Mouse (Mus musculus): ENCODE measurements at regions not wholly inside any gene's neighbourhood (a gene's known extent, or its start where the extent isn't known, plus 50 kb on each side); places are given as distances from the start of the nearest gene placed in this dataset.

GRCm38 (mm10) chr8:7710764-7711163 lies 950.3 kb downstream of the Efnb2 start:
- no peak for DNase-seq

- no peak for DNase-seq
These were observed 951.6 kb downstream of the Efnb2 start for GRCm38 (mm10) chr8:7709406-7709805.

GRCm38 (mm10) chr8:7691355-7691996 lies 969.6 kb downstream of the Efnb2 start:
- no peak for DNase-seq

GRCm38 (mm10) chr8:7653804-7654203 lies 1007.2 kb downstream of the Efnb2 start:
- no peak for DNase-seq
